Mouse (Mus musculus) testis, adult 2 months (tissue): Measurements from ENCODE around the gene Bspry.

ENCODE experiments used
- CTCF ChIP-seq: fragments of 200-500 bp; IDR thresholded peaks from 2 replicates; pipeline ENCODE4 v1.5.1; 2012; ENCODE audit warnings: low read depth, mild to moderate bottlenecking, inconsistent platforms, low read length, moderate library complexity; ENCODE audit not compliant: control insufficient read depth, insufficient read depth, insufficient replicate concordance
- POLR2A ChIP-seq: fragments of 200-500 bp; IDR thresholded peaks from 2 replicates; pipeline ENCODE4 v1.6.1; 2012; ENCODE audit warnings: low read depth, mild to moderate bottlenecking, inconsistent platforms, low read length, moderate library complexity; ENCODE audit not compliant: control insufficient read depth

GRCm38 (mm10) chr4:62501534-62501933, 21.7 kb downstream of the Bspry start:
- TF ChIP-seq CTCF (no peak), POLR2A (no peak)
